16 mouse cellular contexts compared by ENCODE assay signal in the genomic region with DNA sequence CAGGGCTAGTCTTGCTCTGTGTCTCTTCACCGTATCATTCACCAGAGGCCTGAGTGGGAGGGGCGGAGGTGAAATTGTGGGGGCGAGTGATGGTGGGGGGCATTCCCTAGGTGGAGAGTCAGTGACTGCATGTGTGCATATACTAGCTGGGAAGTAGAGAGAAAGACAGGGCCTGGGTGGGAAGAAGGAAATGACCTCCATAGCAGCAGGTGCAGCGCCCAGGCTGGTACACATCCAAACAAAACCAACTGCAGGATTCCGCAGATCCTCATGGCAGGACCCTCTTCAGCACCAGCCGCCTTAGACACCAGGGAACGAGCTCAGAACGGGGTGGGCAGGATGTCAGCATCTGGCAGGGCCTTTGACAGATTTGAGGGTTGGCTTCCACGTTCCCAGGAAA. TPM values are rescaled to one million over a fixed set of nuclear protein-coding genes. Genes with fewer than 3 reads are reported as not detected.
DNase-seq lines count a peak whose midpoint lies in the region; ATAC-seq and TF ChIP-seq lines count a peak whose summit lies in the region.
"Had no signal": no experiment of that assay in that cellular context is flagged by ENCODE, and none has a peak within 500 bp of the region (broad histone marks: within the 10 kb centered on the region; RNA-seq: fewer than 3 reads in every experiment).

No protein-coding gene starts in this region.

- H3K4me3 ChIP-seq in heart, embryonic 13.5 days = no peak overlapping the region
- H3K4me3 ChIP-seq in heart, embryonic 11.5 days (ENCODE audit: low read depth, low read length) = no peak overlapping the region
- no peak overlapping the region for H3K4me3 ChIP-seq in hindbrain, embryonic 12.5 days
- no peak overlapping the region for H3K4me3 ChIP-seq in hindbrain, embryonic 14.5 days (replicated peaks; ENCODE audit: low read length)
- H3K4me3 ChIP-seq in midbrain, embryonic 13.5 days (replicated peaks) = no peak overlapping the region
- no peak overlapping the region for H3K4me3 ChIP-seq in midbrain, embryonic 15.5 days
- no peak overlapping the region for H3K4me3 ChIP-seq in myocyte
- H3K4me3 ChIP-seq: forebrain, embryonic 13.5 days; intestine, embryonic 15.5 days had no signal

- H3K4me2 ChIP-seq in heart, embryonic 13.5 days = no peak overlapping the region
- H3K4me2 ChIP-seq in heart, embryonic 11.5 days = no peak overlapping the region; the same call in 1 of the 2 replicates
- no peak overlapping the region for H3K4me2 ChIP-seq in hindbrain, embryonic 12.5 days (replicated peaks)
- no peak overlapping the region for H3K4me2 ChIP-seq in hindbrain, embryonic 14.5 days (replicated peaks)
- no peak overlapping the region for H3K4me2 ChIP-seq in midbrain, embryonic 13.5 days (replicated peaks)
- no peak overlapping the region for H3K4me2 ChIP-seq in midbrain, embryonic 15.5 days
- no peak overlapping the region for H3K4me2 ChIP-seq in myocyte (ENCODE audit: low read depth)
- H3K4me2 ChIP-seq: forebrain, embryonic 13.5 days; intestine, embryonic 15.5 days had no signal

- no peaks in the 10 kb centered on the region for H3K27me3 ChIP-seq in heart, embryonic 13.5 days (replicated peaks)
- H3K27me3 ChIP-seq in heart, embryonic 11.5 days (ENCODE audit: control insufficient read depth, insufficient read depth, low read length) = no peaks in the 10 kb centered on the region
- no peaks in the 10 kb centered on the region for H3K27me3 ChIP-seq in hindbrain, embryonic 12.5 days
- no peaks in the 10 kb centered on the region for H3K27me3 ChIP-seq in hindbrain, embryonic 14.5 days (ENCODE audit: control insufficient read depth, insufficient read depth, low read length)
- no peaks in the 10 kb centered on the region for H3K27me3 ChIP-seq in midbrain, embryonic 13.5 days
- no peaks in the 10 kb centered on the region for H3K27me3 ChIP-seq in midbrain, embryonic 15.5 days (replicated peaks)
- H3K27me3 ChIP-seq in myocyte (ENCODE audit: control insufficient read depth, insufficient read depth, insufficient read length) = no peaks in the 10 kb centered on the region
- H3K27me3 ChIP-seq: forebrain, embryonic 13.5 days; intestine, embryonic 15.5 days had no signal

- no peak for DNase-seq in hindbrain, embryonic 14.5 days (ENCODE audit: low spot score)
- DNase-seq in cerebellum, postnatal 4 days (ENCODE audit: low spot score in 2 of 2) = no peak
- DNase-seq: adrenal gland, postnatal 14 days; cerebellum, adult 11-12 months; cerebellum, adult 9-10 months; cerebellum, postnatal 25 days; forebrain, postnatal 0 days; gastrocnemius, postnatal 25 days had no signal

- peaks cover 61% of the 10 kb centered on the region for H3K4me1 ChIP-seq in heart, embryonic 13.5 days
- peaks cover 38% of the 10 kb centered on the region for H3K4me1 ChIP-seq in heart, embryonic 11.5 days (ENCODE audit: control insufficient read depth, insufficient read depth, low read length)
- H3K4me1 ChIP-seq in hindbrain, embryonic 12.5 days = peaks cover 28% of the 10 kb centered on the region
- 0 out of 2 replicates have a peak, but pooled peaks cover 8% of the 10 kb centered on the region for H3K4me1 ChIP-seq in hindbrain, embryonic 14.5 days (replicated peaks; ENCODE audit: control insufficient read depth, insufficient read depth, low read length)
- H3K4me1 ChIP-seq in midbrain, embryonic 13.5 days (replicated peaks) = peaks cover 28% of the 10 kb centered on the region
- H3K4me1 ChIP-seq in midbrain, embryonic 15.5 days = peaks cover 15% of the 10 kb centered on the region; the same call in 1 of the 2 replicates

- no peaks in the 10 kb centered on the region for H3K9me3 ChIP-seq in heart, embryonic 13.5 days
- no peaks in the 10 kb centered on the region for H3K9me3 ChIP-seq in heart, embryonic 11.5 days (replicated peaks; ENCODE audit: control insufficient read depth, low read length)
- H3K9me3 ChIP-seq in hindbrain, embryonic 12.5 days (replicated peaks) = no peaks in the 10 kb centered on the region
- H3K9me3 ChIP-seq in hindbrain, embryonic 14.5 days (ENCODE audit: control insufficient read depth, low read length) = no peaks in the 10 kb centered on the region
- H3K9me3 ChIP-seq in midbrain, embryonic 13.5 days = no peaks in the 10 kb centered on the region
- no peaks in the 10 kb centered on the region for H3K9me3 ChIP-seq in midbrain, embryonic 15.5 days
- H3K9me3 ChIP-seq: forebrain, embryonic 13.5 days; intestine, embryonic 15.5 days had no signal

- peaks cover 13% of the 10 kb centered on the region for H3K36me3 ChIP-seq in heart, embryonic 13.5 days
- H3K36me3 ChIP-seq in heart, embryonic 11.5 days (ENCODE audit: control insufficient read depth, insufficient read depth, low read length) = no peaks in the 10 kb centered on the region
- peaks cover under 1% of the 10 kb centered on the region; the same call in 1 of the 2 replicates for H3K36me3 ChIP-seq in hindbrain, embryonic 12.5 days
- 0 out of 2 replicates have a peak, but pooled peaks cover 3% of the 10 kb centered on the region for H3K36me3 ChIP-seq in hindbrain, embryonic 14.5 days (replicated peaks; ENCODE audit: control insufficient read depth, insufficient read depth)
- H3K36me3 ChIP-seq in midbrain, embryonic 13.5 days = 0 out of 2 replicates have a peak, but pooled peaks cover 8% of the 10 kb centered on the region
- no peaks in the 10 kb centered on the region for H3K36me3 ChIP-seq in midbrain, embryonic 15.5 days (replicated peaks)
- H3K36me3 ChIP-seq in myocyte (ENCODE audit: control insufficient read depth, insufficient read depth) = no peaks in the 10 kb centered on the region

- H3K79me2 ChIP-seq in myocyte (ENCODE audit: control insufficient read depth, insufficient read depth) = no peaks in the 10 kb centered on the region

- no peak for TF ChIP-seq POLR2A in myocyte (IDR thresholded peaks at IDR 0.05; ENCODE audit: insufficient read length, low read depth)

- no peak for ATAC-seq in heart, embryonic 13.5 days (ENCODE audit: extremely low read depth, insufficient number of reproducible peaks, low FRiP score, low TSS enrichment)
- ATAC-seq in heart, embryonic 11.5 days (replicated peaks; ENCODE audit: insufficient number of reproducible peaks, low FRiP score, low TSS enrichment) = no peak
- 0 out of 2 replicates have a peak, but pooled peaks have one; percentile 30 for ATAC-seq in hindbrain, embryonic 12.5 days (ENCODE audit: low FRiP score)
- no peak for ATAC-seq in hindbrain, embryonic 14.5 days (ENCODE audit: low FRiP score)
- peak; percentile 1; the same call in 1 of the 2 replicates for ATAC-seq in midbrain, embryonic 13.5 days
- ATAC-seq in midbrain, embryonic 15.5 days (replicated peaks) = no peak
- ATAC-seq: forebrain, embryonic 13.5 days; forebrain, postnatal 0 days; intestine, embryonic 15.5 days had no signal

- peak overlapping the region; percentile 95 for H3K27ac ChIP-seq in heart, embryonic 13.5 days (replicated peaks)
- H3K27ac ChIP-seq in heart, embryonic 11.5 days (ENCODE audit: low read depth, low read length) = no peak overlapping the region
- H3K27ac ChIP-seq in hindbrain, embryonic 12.5 days = no peak overlapping the region
- no peak overlapping the region for H3K27ac ChIP-seq in hindbrain, embryonic 14.5 days
- H3K27ac ChIP-seq in midbrain, embryonic 13.5 days = no peak overlapping the region
- no peak overlapping the region for H3K27ac ChIP-seq in midbrain, embryonic 15.5 days
- H3K27ac ChIP-seq: forebrain, embryonic 13.5 days; intestine, embryonic 15.5 days had no signal

- no peak overlapping the region for H3ac ChIP-seq in myocyte (ENCODE audit: control insufficient read depth, insufficient read length)

- 64% methylated on average over 9 of the region's 9 CpGs for WGBS in heart, embryonic 13.5 days
- WGBS in heart, embryonic 11.5 days (ENCODE audit: insufficient replicate concordance) = 66% methylated on average over 9 of the region's 9 CpGs
- WGBS in hindbrain, embryonic 12.5 days = 56% methylated on average over 9 of the region's 9 CpGs
- 49% methylated on average over 9 of the region's 9 CpGs for WGBS in hindbrain, embryonic 14.5 days
- WGBS in midbrain, embryonic 13.5 days = 56% methylated on average over 9 of the region's 9 CpGs
- 58% methylated on average over 9 of the region's 9 CpGs for WGBS in midbrain, embryonic 15.5 days

- H3K9ac ChIP-seq in heart, embryonic 13.5 days = 0 out of 2 replicates have a peak overlapping the region, but pooled peaks have one; percentile 40
- H3K9ac ChIP-seq in heart, embryonic 11.5 days (ENCODE audit: low read depth, low read length) = no peak overlapping the region
- H3K9ac ChIP-seq in hindbrain, embryonic 12.5 days = no peak overlapping the region
- H3K9ac ChIP-seq in hindbrain, embryonic 14.5 days = no peak overlapping the region
- H3K9ac ChIP-seq in midbrain, embryonic 13.5 days (replicated peaks) = 0 out of 2 replicates have a peak overlapping the region, but pooled peaks have one; percentile 11
- H3K9ac ChIP-seq in midbrain, embryonic 15.5 days = no peak overlapping the region
- H3K9ac ChIP-seq: forebrain, embryonic 13.5 days; forebrain, postnatal 0 days; intestine, embryonic 15.5 days had no signal

TF ChIP-seq in myocyte, 11 proteins besides CTCF, POLR2A, EP300 and RAD21 (continues in another document):
- peak in 2 of 3 experiments; percentile 53 to 61 for TF ChIP-seq MYOD1 (IDR thresholded peaks at IDR 0.05; ENCODE audit: control insufficient read depth in 1 of 3, insufficient read length in 2 of 3, low read depth in 2 of 3)
- TF ChIP-seq MYOG (IDR thresholded peaks at IDR 0.05; ENCODE audit: control insufficient read depth in 1 of 3, insufficient read depth in 1 of 3, insufficient read length in 2 of 3, low read depth in 2 of 3) = peak in 1 of 3 experiments; percentile 47

RNA-seq across cellular contexts. Expression of a gene that starts 24.8 kb away (rescaled TPM):
- polyA plus RNA-seq in heart, embryonic 13.5 days (2015; fragmentation: Nextera tagmentation; extraction: Ambion mirVana) = 33.1 and 36.3 TPM in 2 replicates
- polyA plus RNA-seq in heart, embryonic 11.5 days (2014; fragmentation: Nextera tagmentation; extraction: Ambion mirVana) = 25.0 and 36.4 TPM in 2 replicates
- polyA plus RNA-seq in hindbrain, embryonic 12.5 days (2016; fragmentation: Nextera tagmentation; extraction: Ambion mirVana) = 1.5 and 1.9 TPM in 2 replicates
- 0.87 and 0.94 TPM in 2 replicates for polyA plus RNA-seq in hindbrain, embryonic 14.5 days (2014; fragmentation: Nextera tagmentation; extraction: Ambion mirVana)
- 0.84 and 1.4 TPM in 2 replicates for polyA plus RNA-seq in midbrain, embryonic 13.5 days (2015; fragmentation: Nextera tagmentation; extraction: Ambion mirVana)
- 0.87 and 1.0 TPM in 2 replicates for polyA plus RNA-seq in midbrain, embryonic 15.5 days (2015; fragmentation: Nextera tagmentation; extraction: Ambion mirVana)
- 35.4 TPM for polyA plus RNA-seq in myocyte (2012; fragmentation: generic; extraction: Trizol)

RNA-seq across cellular contexts. Expression of a gene that starts 52.1 kb away (rescaled TPM):
- polyA plus RNA-seq in heart, embryonic 13.5 days (2015; fragmentation: Nextera tagmentation; extraction: Ambion mirVana) = 38.3 and 41.4 TPM in 2 replicates
- polyA plus RNA-seq in heart, embryonic 11.5 days (2014; fragmentation: Nextera tagmentation; extraction: Ambion mirVana) = 53.0 and 56.0 TPM in 2 replicates
- 78.1 and 82.3 TPM in 2 replicates for polyA plus RNA-seq in hindbrain, embryonic 12.5 days (2016; fragmentation: Nextera tagmentation; extraction: Ambion mirVana)
- polyA plus RNA-seq in hindbrain, embryonic 14.5 days (2014; fragmentation: Nextera tagmentation; extraction: Ambion mirVana) = 50.0 and 53.1 TPM in 2 replicates
- polyA plus RNA-seq in midbrain, embryonic 13.5 days (2015; fragmentation: Nextera tagmentation; extraction: Ambion mirVana) = 76.0 and 80.0 TPM in 2 replicates
- polyA plus RNA-seq in midbrain, embryonic 15.5 days (2015; fragmentation: Nextera tagmentation; extraction: Ambion mirVana) = 60.0 and 61.1 TPM in 2 replicates
- 6.5 TPM for polyA plus RNA-seq in myocyte (2012; fragmentation: generic; extraction: Trizol)

Comparison
In these comparisons a context has a peak if more than half of its experiments do, and no peak if none do; other contexts are left out.
1. ATAC-seq: peak in hindbrain, embryonic 12.5 days (single experiment) and midbrain, embryonic 13.5 days (single experiment); none in heart, embryonic 13.5 days (single experiment), heart, embryonic 11.5 days (single experiment), hindbrain, embryonic 14.5 days (single experiment) and midbrain, embryonic 15.5 days (single experiment).
2. H3K9ac ChIP-seq: peak in heart, embryonic 13.5 days (single experiment) and midbrain, embryonic 13.5 days (single experiment); none in heart, embryonic 11.5 days (single experiment), hindbrain, embryonic 12.5 days (single experiment), hindbrain, embryonic 14.5 days (single experiment) and midbrain, embryonic 15.5 days (single experiment).